Mouse (Mus musculus): Measurements from ENCODE around the gene Chd8. TPM values are rescaled to one million over a fixed set of nuclear protein-coding genes. Genes with fewer than 3 reads are reported as not detected.

Chd8 gene
- polyA plus RNA-seq, 1 experiment from 2014 or later, result 56.6 TPM

DNA sequence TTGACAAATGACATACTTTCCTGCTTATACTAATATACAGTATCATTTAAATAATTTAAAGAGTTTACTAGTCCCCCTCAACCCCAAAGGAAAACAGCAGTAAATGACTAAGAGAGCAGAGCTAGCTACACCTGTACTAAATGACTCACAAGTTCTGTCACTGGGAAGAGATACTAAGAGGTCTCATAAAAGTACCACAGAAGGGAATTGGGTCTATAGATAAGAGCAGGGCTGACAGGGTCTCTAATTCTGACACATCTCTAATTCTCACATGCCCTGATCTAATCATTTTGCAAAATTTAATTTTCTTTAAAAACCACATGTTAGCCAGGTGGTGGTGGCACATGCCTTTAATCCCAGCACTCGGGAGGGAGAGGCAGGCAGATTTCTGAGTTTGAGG, 68.8 kb downstream of the Chd8 start:
- H3K27ac ChIP-seq, result no peak overlapping the region
- WGBS (ENCODE audit: missing documents), result 80% methylated on average over 1 of the region's 1 CpGs
- H3K36me3 ChIP-seq (ENCODE audit: inconsistent target), result no peaks in the 10 kb centered on the region
- no peak overlapping the region for H3K4me3 ChIP-seq (ENCODE audit: inconsistent target)
- peaks cover 100% of the 10 kb centered on the region for H3K79me2 ChIP-seq (ENCODE audit: inconsistent target)

GRCm38 (mm10) chr14:52166571-52166970, 91.0 kb downstream of the Chd8 start:
- H3K36me3 ChIP-seq (ENCODE audit: inconsistent target), result peaks cover 52% of the 10 kb centered on the region
- H3K4me3 ChIP-seq (ENCODE audit: inconsistent target), result no peak overlapping the region
- 23% methylated on average over 2 of the region's 2 CpGs for WGBS (ENCODE audit: missing documents)

GRCm38 (mm10) chr14:52160911-52161310, 96.7 kb downstream of the Chd8 start:
- Histone ChIP-seq H3K36me3 (ENCODE audit: inconsistent target) (peaks cover 54% of the 10 kb centered on the region), H3K27ac (no peak overlapping the region), H3K79me2 (ENCODE audit: inconsistent target) (no peaks in the 10 kb centered on the region), H3K4me3 (ENCODE audit: inconsistent target) (no peak overlapping the region)
- WGBS (ENCODE audit: missing documents), result 88% methylated on average over 5 of the region's 6 CpGs

More at GRCm38 (mm10) chr14:52166571-52166970, 91.0 kb downstream of the Chd8 start:
- Histone ChIP-seq H3K27ac (no peak overlapping the region), H3K79me2 (ENCODE audit: inconsistent target) (no peaks in the 10 kb centered on the region)

DNA sequence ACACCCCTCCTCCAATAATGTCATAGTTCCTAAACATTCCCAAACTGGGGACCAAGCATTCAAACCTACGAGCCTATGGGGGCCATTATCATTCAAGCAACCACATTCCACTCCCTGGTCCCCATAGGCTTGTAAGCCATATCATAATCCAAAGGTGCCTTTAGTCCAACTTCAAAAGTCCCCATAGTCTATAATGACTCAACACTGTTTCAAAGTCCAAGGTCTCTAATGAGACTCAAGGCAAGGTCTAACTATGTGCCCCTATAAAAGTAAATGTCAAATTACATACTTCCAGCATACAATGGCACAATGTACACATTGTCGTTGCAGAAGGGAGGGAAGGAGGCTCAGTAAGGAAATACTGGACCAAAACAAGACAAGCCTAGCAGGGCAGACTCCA, 102.6 kb downstream of the Chd8 start:
- Histone ChIP-seq H3K36me3 (ENCODE audit: inconsistent target) (peaks cover 6% of the 10 kb centered on the region), H3K27ac (no peak overlapping the region), H3K4me3 (ENCODE audit: inconsistent target) (no peak overlapping the region), H3K79me2 (ENCODE audit: inconsistent target) (no peaks in the 10 kb centered on the region)
- WGBS (ENCODE audit: missing documents), result 94% methylated on average over 2 of the region's 2 CpGs

- 69% methylated on average over 3 of the region's 3 CpGs for WGBS (ENCODE audit: missing documents)
- Histone ChIP-seq H3K79me2 (ENCODE audit: inconsistent target) (no peaks in the 10 kb centered on the region), H3K27ac (no peak overlapping the region), H3K36me3 (ENCODE audit: inconsistent target) (no peaks in the 10 kb centered on the region), H3K4me3 (ENCODE audit: inconsistent target) (no peak overlapping the region)
Measured at GRCm38 (mm10) chr14:52152613-52153012, 105.0 kb downstream of the Chd8 start.

- 96% methylated on average over 7 of the region's 7 CpGs for WGBS (ENCODE audit: missing documents)
- Histone ChIP-seq H3K79me2 (ENCODE audit: inconsistent target) (no peaks in the 10 kb centered on the region), H3K27ac (no peak overlapping the region), H3K36me3 (ENCODE audit: inconsistent target) (no peaks in the 10 kb centered on the region), H3K4me3 (ENCODE audit: inconsistent target) (no peak overlapping the region)
Measured at GRCm38 (mm10) chr14:52152179-52152578, 105.4 kb downstream of the Chd8 start.

DNA sequence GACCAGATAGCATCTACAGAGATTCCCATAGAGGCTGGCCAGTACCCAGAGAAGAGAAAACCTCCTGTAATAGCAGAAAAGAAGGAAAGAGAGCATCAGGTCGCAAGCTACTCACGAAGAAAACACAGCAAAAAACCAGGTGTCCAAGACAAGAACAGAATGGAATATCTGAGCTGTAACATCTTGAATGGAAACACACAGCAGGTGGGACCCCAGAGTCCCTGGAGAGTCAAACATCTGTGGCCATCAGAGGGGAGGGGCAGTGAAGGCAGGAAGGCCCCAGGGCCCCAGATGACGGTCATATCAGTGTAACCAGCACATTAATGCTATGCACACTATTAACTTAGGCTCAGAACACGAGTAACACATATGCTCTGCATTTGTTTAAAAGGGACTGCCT, 107.7 kb downstream of the Chd8 start:
- 86% methylated on average over 4 of the region's 4 CpGs for WGBS (ENCODE audit: missing documents)
- no peaks in the 10 kb centered on the region for H3K36me3 ChIP-seq (ENCODE audit: inconsistent target)
- H3K27ac ChIP-seq, result no peak overlapping the region
- H3K4me3 ChIP-seq (ENCODE audit: inconsistent target), result no peak overlapping the region
- H3K79me2 ChIP-seq (ENCODE audit: inconsistent target), result no peaks in the 10 kb centered on the region

Other genes with a start within 250 kb of the Chd8 start
- 0.16 to 0.21 TPM in 2 of 3 replicates, not detected in the other for gene Tmem253, start 242.1 kb downstream of the Chd8 start, polyA plus RNA-seq (2018)
- gene Zfp219, start 237.0 kb downstream of the Chd8 start, polyA plus RNA-seq (2018), result 7.2 to 19.5 TPM (median 12.3 TPM) in 3 replicates
- not detected in 3 replicates for gene Olfr221, start 215.3 kb downstream of the Chd8 start, polyA plus RNA-seq (2018)
- gene Hnrnpc, start 153.8 kb downstream of the Chd8 start, polyA plus RNA-seq (2018), result 156 to 310 TPM (median 188 TPM) in 3 replicates
- 1.3 to 4.3 TPM (median 2.3 TPM) in 3 replicates for gene Rpgrip1, start 147.1 kb downstream of the Chd8 start, polyA plus RNA-seq (2018)
- 37.9 to 74.0 TPM (median 56.6 TPM) in 3 replicates for gene Supt16, start 60.4 kb downstream of the Chd8 start, polyA plus RNA-seq (2018)
- 34.3 to 46.1 TPM (median 44.4 TPM) in 3 replicates for gene Tox4, start 21.4 kb upstream of the Chd8 start, polyA plus RNA-seq (2018)
- gene Rab2b, start 21.8 kb upstream of the Chd8 start, polyA plus RNA-seq (2018), result 9.7 to 20.8 TPM (median 12.3 TPM) in 3 replicates
- 15.8 to 18.9 TPM (median 16.8 TPM) in 3 replicates for gene Mettl3, start 47.3 kb upstream of the Chd8 start, polyA plus RNA-seq (2018)
- 0.26 to 0.31 TPM (median 0.27 TPM) in 3 replicates for gene Sall2, start 71.0 kb upstream of the Chd8 start, polyA plus RNA-seq (2018)
- gene Olfr1513, start 98.6 kb upstream of the Chd8 start, polyA plus RNA-seq (2018), result not detected in 3 replicates
- gene Olfr1512, start 121.4 kb upstream of the Chd8 start, polyA plus RNA-seq (2018), result not detected in 3 replicates
- gene Olfr1511, start 139.6 kb upstream of the Chd8 start, polyA plus RNA-seq (2018), result not detected in 3 replicates
- gene Olfr1510, start 156.6 kb upstream of the Chd8 start, polyA plus RNA-seq (2018), result not detected in 3 replicates
- gene Olfr1509, start 185.2 kb upstream of the Chd8 start, polyA plus RNA-seq (2018), result not detected in 3 replicates
- not detected in 3 replicates for gene Olfr1508, start 209.7 kb upstream of the Chd8 start, polyA plus RNA-seq (2018)
- gene Olfr1507, start 238.0 kb upstream of the Chd8 start, polyA plus RNA-seq (2018), result not detected in 3 replicates

Data from macrophage (primary cell).